Mouse (Mus musculus) gastrocnemius, postnatal 36 days (tissue): ENCODE measurements around the gene Tns3. TPM values are rescaled to one million over a fixed set of nuclear protein-coding genes. Genes with fewer than 3 reads are reported as not detected.

Experiments used
- DNase-seq, 2 experiments: peaks; one replicate each; pipeline ENCODE4 v3.0.0; 2022
- intact Hi-C: fragments of 180-260 bp; cut with DNase I; formaldehyde crosslinking; loops from one replicate; pipeline ENCODE4 v1.15.1; 2025
- total RNA-seq, 2 experiments: library from RNA; stranded (reverse); gene quantifications; 2 replicates each; pipeline ENCODE4 v1.2.3; 2021

The Tns3 gene
- total RNA-seq, 2 experiments from 2014 or later = 4.7 to 5.9 TPM

DNA sequence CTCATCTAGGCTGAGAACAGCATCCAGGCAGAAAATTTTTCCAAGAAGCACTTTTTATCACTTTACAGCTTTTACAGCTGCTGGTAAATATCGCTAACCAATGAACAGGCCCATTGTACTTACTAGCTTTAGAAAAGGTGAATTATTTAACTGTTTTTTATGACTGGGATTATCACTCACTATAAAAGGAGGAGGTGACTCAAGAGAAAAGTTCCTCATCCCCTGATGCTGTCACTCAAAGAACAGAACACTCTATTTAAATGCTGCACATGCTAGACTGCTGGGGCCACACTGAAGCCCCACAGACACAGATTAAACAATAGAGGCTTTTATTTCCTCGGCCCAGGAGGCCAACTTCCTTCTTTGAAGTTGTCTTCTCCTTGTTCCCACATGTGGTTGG lies 80.0 kb downstream of the Tns3 start:
- no peak for DNase-seq
- intact Hi-C loops = no loop called here

GRCm38 (mm10) chr11:8583137-8583536 lies 81.2 kb downstream of the Tns3 start:
- intact Hi-C loops = no loop called here

DNA sequence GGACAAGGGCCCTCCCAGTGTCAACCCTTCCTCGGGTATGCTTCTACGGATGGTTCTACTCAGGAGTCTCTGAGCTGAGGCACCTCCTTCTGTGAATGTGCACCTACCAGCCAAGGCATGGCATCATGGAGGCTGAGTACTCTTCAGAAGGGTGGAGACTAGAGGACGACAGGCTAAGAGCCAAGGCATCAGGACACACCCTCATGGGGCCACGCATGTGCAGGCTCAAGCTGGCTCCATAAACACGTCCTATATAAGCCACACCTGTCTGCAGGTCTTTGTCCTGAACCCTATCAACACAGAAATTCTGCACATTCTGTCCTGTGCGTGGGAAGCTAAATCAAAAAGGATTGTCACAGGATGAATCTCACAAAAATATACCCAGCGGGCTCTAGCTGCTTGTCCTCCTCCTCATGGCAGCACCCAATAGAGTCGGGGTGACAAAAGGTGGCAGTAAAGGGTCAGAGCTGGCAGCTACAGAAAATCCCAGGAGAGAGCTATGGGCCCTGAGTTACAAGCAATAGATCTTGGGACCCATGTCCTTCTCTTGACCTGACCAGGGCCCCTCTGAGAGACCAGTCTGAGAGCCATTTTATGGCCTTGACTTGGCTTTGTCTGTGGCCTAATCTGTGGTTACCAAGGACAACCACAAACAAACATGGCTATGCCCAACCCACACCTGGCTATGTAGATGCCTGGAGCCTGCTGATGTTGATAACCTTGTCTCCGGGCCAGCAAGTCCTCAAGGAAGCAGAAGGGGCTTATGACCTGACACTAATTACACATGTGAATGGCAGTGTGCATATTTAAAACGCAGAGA lies 82.0 kb downstream of the Tns3 start:
- intact Hi-C loops = no loop called here
- no peak for DNase-seq

More at GRCm38 (mm10) chr11:8583137-8583536, 81.2 kb downstream of the Tns3 start:
- no peak for DNase-seq

DNA sequence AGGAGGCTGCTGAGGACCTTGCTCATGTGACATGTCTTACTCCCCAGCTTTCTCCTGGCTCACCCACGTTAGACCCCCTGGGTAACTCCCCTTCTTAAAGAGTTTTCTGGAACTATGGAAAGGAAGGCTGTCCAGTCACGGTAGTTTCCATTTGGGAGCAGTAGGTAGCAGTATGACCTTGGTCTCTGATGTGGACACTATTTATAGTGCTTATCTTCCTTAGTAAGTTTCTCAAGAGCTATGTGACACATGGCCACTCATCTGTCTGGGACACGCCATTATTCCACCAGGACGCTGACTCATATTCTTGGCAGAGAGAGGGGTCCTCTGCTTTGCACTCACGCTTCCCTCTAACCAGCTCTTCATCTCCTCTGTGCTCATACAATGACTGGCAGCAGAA lies 84.5 kb downstream of the Tns3 start:
- intact Hi-C loops = no loop called here
- DNase-seq = no peak

- no peak for DNase-seq
- intact Hi-C loops = no loop called here
Measured at GRCm38 (mm10) chr11:8575217-8576180, 88.8 kb downstream of the Tns3 start.

DNA sequence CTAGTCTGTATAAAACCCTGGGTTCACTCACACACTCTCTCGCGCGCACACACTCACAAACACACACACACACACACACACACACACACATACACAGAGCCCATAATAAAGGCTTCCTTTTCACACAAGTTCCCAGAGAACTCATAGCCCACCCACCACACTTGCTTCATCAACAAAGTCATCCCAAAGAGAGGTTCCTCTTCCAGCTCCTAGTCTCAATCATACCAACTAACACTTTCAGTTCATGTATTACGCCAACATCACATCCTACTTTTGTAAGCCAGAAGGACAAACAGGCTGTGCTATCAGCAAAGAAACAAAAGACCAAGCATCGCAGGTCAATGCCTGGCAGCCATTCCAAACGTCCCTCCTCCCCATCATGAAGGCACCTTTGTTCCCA lies 89.8 kb downstream of the Tns3 start:
- intact Hi-C loops = no loop called here

GRCm38 (mm10) chr11:8572762-8573161 lies 91.6 kb downstream of the Tns3 start:
- no peak for DNase-seq
- intact Hi-C loops = no loop called here

More for the DNA sequence above, 89.8 kb downstream of the Tns3 start:
- DNase-seq = no peak

- no peak for DNase-seq
- intact Hi-C loops = no loop called here
Measured at GRCm38 (mm10) chr11:8569232-8570028, 94.9 kb downstream of the Tns3 start.

DNA sequence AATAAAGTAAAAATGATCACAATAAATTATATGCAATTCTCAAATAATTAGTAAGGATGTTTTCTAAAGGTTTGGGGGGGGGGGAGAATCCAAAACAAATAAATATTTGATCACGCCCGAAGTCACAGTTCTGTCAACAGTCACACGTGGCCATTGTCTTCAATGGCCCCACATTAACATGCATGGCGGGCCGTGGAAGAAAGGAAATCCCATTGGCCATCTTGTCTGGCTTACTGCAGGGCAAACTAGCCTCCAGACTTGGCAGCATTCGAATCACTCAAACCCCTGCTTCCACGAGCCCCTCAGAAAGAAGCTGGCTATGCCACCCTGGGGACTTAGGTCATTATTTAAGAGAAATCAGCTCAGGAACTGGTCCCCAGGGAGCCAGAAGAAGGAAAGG lies 95.5 kb downstream of the Tns3 start:
- DNase-seq = no peak
- intact Hi-C loops = no loop called here

DNA sequence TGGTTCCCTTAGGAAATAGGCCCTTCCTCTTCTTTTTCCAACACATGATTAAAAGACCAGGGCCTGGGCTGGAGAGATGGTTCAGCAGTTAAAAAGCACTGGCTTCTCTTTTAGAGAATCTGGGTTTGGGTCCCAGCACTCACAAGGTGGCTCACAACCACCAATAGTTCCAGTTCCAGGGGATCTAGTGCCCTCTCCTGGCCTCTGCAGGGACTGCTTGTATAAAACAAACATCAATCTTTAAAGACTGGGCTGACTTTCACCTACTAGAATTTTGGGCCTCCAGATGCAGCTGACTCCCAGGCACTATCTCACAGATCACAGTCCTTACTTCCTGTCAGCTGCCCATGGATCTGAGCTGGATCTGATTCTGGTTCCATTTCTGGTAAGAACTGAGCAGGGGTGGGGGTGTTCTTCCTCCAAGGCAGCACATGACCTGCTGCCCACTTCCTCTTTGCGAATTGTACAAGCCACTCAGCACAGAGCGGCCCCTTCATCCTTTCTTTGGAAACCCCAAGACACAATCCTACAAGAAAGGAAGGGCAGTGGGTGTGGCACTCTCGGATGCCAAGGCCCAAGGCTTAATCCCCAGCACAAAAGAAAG lies 98.0 kb downstream of the Tns3 start:
- intact Hi-C loops = no loop called here
- no peak for DNase-seq

- DNase-seq = no peak
- intact Hi-C loops = no loop called here
Measured at GRCm38 (mm10) chr11:8558761-8559282, 105.5 kb downstream of the Tns3 start.

GRCm38 (mm10) chr11:8558258-8558657 lies 106.1 kb downstream of the Tns3 start:
- intact Hi-C loops = no loop called here
- DNase-seq = no peak

DNA sequence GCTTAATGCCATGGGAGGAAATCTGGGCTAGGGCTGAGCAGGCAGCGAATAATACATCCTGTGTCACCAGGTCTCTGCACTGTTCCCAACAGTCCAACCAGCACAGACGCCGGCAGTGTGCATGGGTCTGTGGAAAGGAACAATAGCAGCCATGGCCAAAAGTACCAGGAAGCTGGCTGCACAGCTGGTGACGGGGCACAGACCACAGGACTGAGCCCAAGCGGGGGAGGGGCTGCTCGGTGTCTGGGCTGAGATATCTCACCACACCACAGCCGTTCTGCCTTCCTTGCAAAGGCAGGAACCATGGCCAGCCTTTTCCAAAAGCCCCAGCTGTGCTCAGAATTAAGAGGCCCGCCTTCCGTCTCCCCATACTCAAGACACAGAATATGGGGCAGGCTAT lies 107.3 kb downstream of the Tns3 start:
- intact Hi-C loops = no loop called here
- DNase-seq = no peak

DNA sequence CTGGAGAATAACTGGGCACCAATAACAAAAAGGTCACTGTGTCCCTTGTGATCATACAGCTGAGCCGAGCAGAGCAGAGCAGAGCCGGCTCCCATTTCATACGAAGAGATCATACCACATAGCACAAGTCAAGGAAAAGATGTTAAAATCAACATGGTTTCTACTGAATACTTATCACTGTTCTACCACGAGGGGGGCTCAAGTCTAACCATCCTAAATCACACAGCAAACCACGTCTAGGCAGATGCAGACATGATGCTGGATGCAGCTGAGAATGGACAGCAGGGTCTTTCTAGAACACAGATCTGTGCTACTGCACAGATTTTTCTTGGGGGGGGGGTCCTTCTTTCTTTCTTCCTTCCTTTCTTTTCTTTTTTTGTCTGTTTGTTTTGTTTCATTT lies 112.6 kb downstream of the Tns3 start:
- intact Hi-C loops = no loop called here

GRCm38 (mm10) chr11:8547661-8548060 lies 116.7 kb downstream of the Tns3 start:
- intact Hi-C loops = no loop called here
- DNase-seq = no peak

More for the DNA sequence above, 112.6 kb downstream of the Tns3 start:
- no peak for DNase-seq

- DNase-seq = no peak
- intact Hi-C loops = no loop called here
Measured at GRCm38 (mm10) chr11:8545798-8546197, 118.5 kb downstream of the Tns3 start.

DNA sequence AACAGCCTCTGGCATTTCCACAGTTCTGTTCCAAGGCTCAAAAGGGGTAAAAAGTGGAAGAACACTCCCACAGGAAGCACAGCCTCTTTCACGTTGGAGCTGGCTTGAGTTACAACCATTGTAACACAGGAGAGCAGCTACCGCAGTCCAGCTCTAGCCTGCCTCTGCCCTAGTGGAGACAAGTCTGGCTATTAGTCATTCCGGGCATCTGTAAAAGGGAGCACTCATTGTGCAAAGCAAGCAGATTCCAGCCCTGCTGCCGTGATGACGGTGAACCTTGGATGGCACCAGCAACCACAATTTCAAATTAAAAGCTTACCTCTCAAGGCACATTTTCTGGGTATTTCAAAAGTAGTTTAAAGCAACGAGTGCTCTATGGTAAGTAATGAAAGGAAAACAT lies 120.0 kb downstream of the Tns3 start:
- intact Hi-C loops = no loop called here
- DNase-seq = no peak

- intact Hi-C loops = no loop called here
- no peak for DNase-seq
Measured at GRCm38 (mm10) chr11:8541222-8541815, 123.0 kb downstream of the Tns3 start.

DNA sequence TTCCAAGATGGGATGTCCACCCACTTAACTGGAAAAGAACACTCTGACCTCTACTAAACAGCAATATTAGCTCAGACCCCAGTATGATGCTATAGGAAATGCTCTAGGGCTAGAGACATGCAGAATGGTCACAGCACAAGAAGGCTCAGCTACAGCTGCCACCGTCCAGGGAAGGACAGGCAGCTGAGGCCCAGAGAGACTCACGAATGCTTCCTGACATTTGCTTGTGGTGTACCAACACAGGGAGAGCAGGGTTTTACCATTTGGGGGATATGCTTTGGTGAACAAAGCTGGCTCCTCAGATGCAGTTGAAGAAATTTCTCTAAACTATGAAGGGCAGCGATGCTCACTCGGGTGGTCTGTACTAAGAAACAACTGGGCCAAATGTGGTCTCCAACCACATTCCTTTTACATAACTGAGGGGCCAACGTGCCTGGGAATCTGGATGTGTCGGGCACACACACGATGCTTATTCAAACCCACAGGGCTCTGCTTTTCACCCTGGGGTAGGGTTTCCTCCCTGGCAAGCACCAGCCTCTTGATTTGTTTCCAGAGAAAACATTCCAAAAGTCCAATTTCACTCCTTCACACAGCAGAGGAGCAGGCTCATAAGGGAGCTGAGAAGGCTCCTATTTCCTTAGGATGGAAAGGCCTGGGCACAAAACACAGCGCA lies 124.6 kb downstream of the Tns3 start:
- intact Hi-C loops = no loop called here
- no peak for DNase-seq
